Mouse (Mus musculus) midbrain, embryonic 16.5 days (tissue): ENCODE results near the gene Tbx19. TPM values are rescaled to one million over a fixed set of nuclear protein-coding genes. Genes with fewer than 3 reads are reported as not detected.

Experiments
- ATAC-seq: fragments of 200-750 bp; cut with Nextera tagmentation; 2 replicates; pipeline ENCODE4 v1.8.0; 2017; ENCODE audit warnings: moderate TSS enrichment
- H3K27ac ChIP-seq: fragments of 300-500 bp; sonication (generic); 2 replicates; pipeline ENCODE4 v1.5.1; 2014; ENCODE audit warnings: mild to moderate bottlenecking, low read length, mixed read lengths
- H3K27me3 ChIP-seq: fragments of 300-500 bp; sonication (generic); 2 replicates; pipeline ENCODE4 v1.6.1; 2014; ENCODE audit warnings: low read depth, low read length, mixed read lengths; ENCODE audit not compliant: control insufficient read depth, insufficient read depth
- H3K36me3 ChIP-seq: fragments of 300-500 bp; sonication (generic); 2 replicates; pipeline ENCODE4 v1.6.1; 2014; ENCODE audit warnings: mild to moderate bottlenecking, low read length, moderate library complexity, mixed read lengths; ENCODE audit not compliant: control insufficient read depth, insufficient read depth
- H3K4me1 ChIP-seq: fragments of 300-500 bp; sonication (generic); 2 replicates; pipeline ENCODE4 v1.6.1; 2014; ENCODE audit warnings: mild to moderate bottlenecking, low read length, mixed read lengths; ENCODE audit not compliant: control insufficient read depth, insufficient read depth
- H3K4me2 ChIP-seq: fragments of 300-500 bp; sonication (generic); 2 replicates; pipeline ENCODE4 v1.6.1; 2014; ENCODE audit warnings: mild to moderate bottlenecking, low read length, mixed read lengths
- H3K4me3 ChIP-seq: fragments of 300-500 bp; sonication (generic); 2 replicates; pipeline ENCODE4 v1.5.1; 2014; ENCODE audit warnings: low read depth, mild to moderate bottlenecking, low read length, moderate library complexity, mixed read lengths
- H3K9ac ChIP-seq: fragments of 300-500 bp; sonication (generic); 2 replicates; pipeline ENCODE4 v1.6.1; 2014; ENCODE audit warnings: low read depth, low read length, mixed read lengths
- H3K9me3 ChIP-seq: fragments of 300-500 bp; sonication (generic); replicated peaks from 2 replicates; pipeline ENCODE4 v1.6.1; 2014; ENCODE audit warnings: mild to moderate bottlenecking, low read length, mixed read lengths; ENCODE audit not compliant: control insufficient read depth, poor library complexity, severe bottlenecking
- WGBS: fragments of 180-500 bp; shearing (Covaris S2); extraction: QIAGEN DNeasy Blood & Tissue Kit; methylation state at CpG from one replicate; pipeline ENCODE4 v1.1.7; 2014; 5-methylcytosine and 5-hydroxymethylcytosine counted together
- polyA plus RNA-seq: library from polyadenylated mRNA; unstranded; fragments of >200 nt; fragmentation: Nextera tagmentation; extraction: Ambion mirVana; gene quantifications from 2 replicates; pipeline ENCODE4 v1.2.1, GENCODE M21; 2015

Tbx19 gene
- polyA plus RNA-seq, 1 experiment from 2014 or later: 0.11 TPM

GRCm38 (mm10) chr1:165099569-165099968 is 61.0 kb downstream of the Tbx19 start:
- H3K27ac ChIP-seq: no peak overlapping the region
- no peaks in the 10 kb centered on the region for H3K9me3 ChIP-seq
- H3K9ac ChIP-seq: no peak overlapping the region
- H3K27me3 ChIP-seq: no peaks in the 10 kb centered on the region
- H3K36me3 ChIP-seq: no peaks in the 10 kb centered on the region
- no peak overlapping the region for H3K4me3 ChIP-seq
- no peak overlapping the region for H3K4me2 ChIP-seq
- no peak for ATAC-seq
- H3K4me1 ChIP-seq: peaks cover 3% of the 10 kb centered on the region; the same call in 1 of the 2 replicates

DNA sequence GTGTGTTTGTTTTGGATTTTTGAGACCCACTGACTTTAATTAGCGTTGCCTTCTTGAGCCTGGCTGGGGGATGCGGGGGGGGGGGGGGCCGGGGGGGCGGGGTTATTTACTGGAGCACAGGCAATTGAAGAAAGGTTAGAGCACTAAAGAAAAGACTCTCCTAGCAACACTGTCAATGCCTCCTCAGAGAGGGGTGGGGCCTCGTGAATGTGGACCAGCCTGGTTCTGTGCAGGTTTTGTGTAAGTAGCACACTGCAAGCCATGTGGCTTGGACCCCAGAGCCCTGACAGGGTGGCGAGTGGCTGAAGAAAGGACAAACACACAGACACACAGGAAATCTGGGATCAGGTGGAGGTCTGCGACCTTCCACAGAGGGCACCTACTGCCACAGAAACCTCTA is 65.7 kb downstream of the Tbx19 start:
- no peak overlapping the region for H3K27ac ChIP-seq
- no peak overlapping the region for H3K4me3 ChIP-seq
- H3K4me1 ChIP-seq: peaks cover 9% of the 10 kb centered on the region
- no peak overlapping the region for H3K4me2 ChIP-seq
- no peak for ATAC-seq
- H3K9me3 ChIP-seq: no peaks in the 10 kb centered on the region
- H3K36me3 ChIP-seq: no peaks in the 10 kb centered on the region
- H3K9ac ChIP-seq: no peak overlapping the region
- no peaks in the 10 kb centered on the region for H3K27me3 ChIP-seq
- 15% methylated on average over 7 of the region's 7 CpGs for WGBS

DNA sequence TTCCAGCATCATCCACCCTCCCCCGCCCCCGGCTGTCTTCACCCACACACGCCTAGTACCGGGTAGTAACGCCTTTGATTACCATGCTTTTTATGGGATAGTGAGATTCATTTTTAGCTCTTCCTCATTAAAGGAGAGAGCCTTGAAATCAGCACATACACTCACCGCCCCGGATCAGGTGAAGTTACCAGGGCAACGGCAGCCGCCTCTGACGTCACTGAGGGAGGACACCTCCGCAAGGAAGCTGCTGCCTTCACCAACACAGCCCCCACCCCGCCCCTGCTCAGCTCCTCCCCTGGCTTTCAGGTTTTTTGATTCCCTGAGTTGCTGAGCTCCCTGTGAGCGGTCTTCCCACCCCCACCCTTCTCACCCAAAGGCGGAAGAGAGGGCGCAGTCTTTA is 68.9 kb downstream of the Tbx19 start:
- 12% methylated on average over 15 of the region's 15 CpGs for WGBS
- no peaks in the 10 kb centered on the region for H3K9me3 ChIP-seq
- H3K27me3 ChIP-seq: no peaks in the 10 kb centered on the region
- H3K9ac ChIP-seq: peak overlapping the region; percentile 45; the same call in 1 of the 2 replicates
- no peaks in the 10 kb centered on the region for H3K36me3 ChIP-seq
- peak overlapping the region; percentile 75 for H3K27ac ChIP-seq
- peak overlapping the region; percentile 28 for H3K4me3 ChIP-seq
- peak overlapping the region; percentile 54 for H3K4me2 ChIP-seq
- ATAC-seq: peak; percentile 95
- H3K4me1 ChIP-seq: peaks cover 9% of the 10 kb centered on the region

DNA sequence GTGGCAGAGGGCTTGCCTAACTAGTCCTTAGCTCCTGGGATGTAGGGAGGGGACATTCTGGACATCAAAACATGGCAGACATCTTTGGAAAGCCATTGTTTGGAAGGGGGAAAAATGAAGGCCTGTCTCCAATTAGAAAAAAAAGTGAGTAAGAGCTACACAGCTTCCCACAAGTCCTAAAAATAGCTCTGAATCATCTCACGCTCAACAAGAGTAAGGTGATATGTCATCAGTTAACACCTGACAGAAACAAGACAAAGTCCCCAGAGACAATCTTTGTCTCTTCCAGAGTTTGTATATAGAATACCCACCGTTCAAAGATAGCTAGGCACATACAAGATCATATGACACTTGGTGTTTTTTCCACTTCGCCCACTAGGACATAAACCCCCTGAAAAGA is 71.0 kb downstream of the Tbx19 start:
- Histone ChIP-seq H3K27me3 (no peaks in the 10 kb centered on the region), H3K9me3 (no peaks in the 10 kb centered on the region), H3K4me3 (no peak overlapping the region), H3K9ac (no peak overlapping the region), H3K4me1 (peaks cover 6% of the 10 kb centered on the region), H3K36me3 (no peaks in the 10 kb centered on the region), H3K27ac (no peak overlapping the region), H3K4me2 (no peak overlapping the region)
- WGBS: 89% methylated on average over 3 of the region's 3 CpGs
- ATAC-seq: no peak

Other genes starting within 250 kb of the Tbx19 start
- not detected in 2 replicates for gene Xcl1, start 225.2 kb downstream of the Tbx19 start, polyA plus RNA-seq
- 5.3 and 5.9 TPM in 2 replicates for gene Sft2d2, start 33.7 kb upstream of the Tbx19 start, polyA plus RNA-seq
- 146 and 160 TPM in 2 replicates for gene Tiprl, start 76.2 kb upstream of the Tbx19 start, polyA plus RNA-seq
- 4.1 and 4.7 TPM in 2 replicates for gene Gpr161, start 135.0 kb upstream of the Tbx19 start, polyA plus RNA-seq